In genomic region chr16:56610572-56610971, GRCm38 (mm10) we compare ENCODE assay signal across 26 mouse cellular contexts.
A peak's percentile ranks its signal among the peaks of the same experiment; 100 is the strongest.
DNase-seq lines count a peak whose midpoint lies in the region; ATAC-seq and TF ChIP-seq lines count a peak whose summit lies in the region.
"Had no signal": no experiment of that assay in that cellular context is flagged by ENCODE, and none has a peak within 500 bp of the region (broad histone marks: within the 10 kb centered on the region; RNA-seq: fewer than 3 reads in every experiment).

No protein-coding gene starts in this region.

- dilution Hi-C loops in CH12.LX (cut with MboI; ENCODE audit: extremely low pct_ligation_motif_present, extremely low pct_unique_long_range_greater_than_20kb, low sequenced_read_pairs) = no loop called here

- no peaks in the 10 kb centered on the region for H3K79me2 ChIP-seq in heart, adult 2 months (replicated peaks; ENCODE audit: control insufficient read depth, insufficient read depth, low read length)
- H3K79me2 ChIP-seq in CH12.LX (replicated peaks; ENCODE audit: control insufficient read depth, extremely low read depth, insufficient read depth, poor library complexity, severe bottlenecking) = no peaks in the 10 kb centered on the region

- H3K4me1 ChIP-seq in heart, adult 2 months (ENCODE audit: control insufficient read depth, insufficient read depth, low read length) = no peaks in the 10 kb centered on the region; the same call in none of the 2 replicates
- no peaks in the 10 kb centered on the region; the same call in 1 of the 2 replicates for H3K4me1 ChIP-seq in heart, embryonic 12.5 days (replicated peaks)
- H3K4me1 ChIP-seq in CH12.LX (ENCODE audit: control insufficient read depth in 1 of 2, insufficient read depth in 2 of 2) = peaks cover 2% of the 10 kb centered on the region in 2 experiments; a peak in 1 of 4 replicates
- H3K4me1 ChIP-seq in testis, adult 2 months (ENCODE audit: control insufficient read depth, insufficient read depth, low read length) = peaks cover 2% of the 10 kb centered on the region; the same call in 1 of the 2 replicates
- H3K4me1 ChIP-seq: embryonic facial prominence, embryonic 13.5 days; hindbrain, embryonic 13.5 days; limb, embryonic 10.5 days; limb, embryonic 15.5 days; liver, embryonic 15.5 days; neural tube, embryonic 15.5 days had no signal

- no peak overlapping the region for H3K4me3 ChIP-seq in heart, adult 2 months
- H3K4me3 ChIP-seq in heart, embryonic 12.5 days = no peak overlapping the region
- H3K4me3 ChIP-seq in CH12.LX (replicated peaks in 1 of 3; ENCODE audit: low read depth in 2 of 3, low read length in 2 of 3, poor library complexity in 1 of 3) = no peak overlapping the region
- H3K4me3 ChIP-seq in testis, adult 2 months (ENCODE audit: control insufficient read depth, low read depth, low read length) = no peak overlapping the region
- H3K4me3 ChIP-seq: embryonic facial prominence, embryonic 13.5 days; hindbrain, embryonic 13.5 days; limb, embryonic 10.5 days; limb, embryonic 15.5 days; liver, embryonic 15.5 days; midbrain, embryonic 13.5 days; neural tube, embryonic 15.5 days had no signal

- no peak for TF ChIP-seq CTCF in heart, adult 2 months (IDR thresholded peaks at IDR 0.05)
- TF ChIP-seq CTCF in CH12.LX (conservative IDR thresholded peaks at IDR 0.05 in 1 of 2, IDR thresholded peaks at IDR 0.05 in 1 of 2; ENCODE audit: low read depth in 2 of 2, low read length in 2 of 2) = no peak
- no peak for TF ChIP-seq CTCF in testis, adult 2 months (IDR thresholded peaks at IDR 0.05; ENCODE audit: control insufficient read depth, insufficient read depth, insufficient replicate concordance, low read depth, low read length)

- H3K27ac ChIP-seq in heart, adult 2 months = no peak overlapping the region
- no peak overlapping the region for H3K27ac ChIP-seq in heart, embryonic 12.5 days (ENCODE audit: poor library complexity, severe bottlenecking)
- no peak overlapping the region for H3K27ac ChIP-seq in CH12.LX (ENCODE audit: insufficient read depth, low read depth)
- peak overlapping the region; percentile 79 for H3K27ac ChIP-seq in testis, adult 2 months (ENCODE audit: control insufficient read depth, insufficient read depth, low read depth, low read length)
- H3K27ac ChIP-seq: embryonic facial prominence, embryonic 13.5 days; hindbrain, embryonic 13.5 days; limb, embryonic 10.5 days; limb, embryonic 15.5 days; liver, embryonic 15.5 days; midbrain, embryonic 13.5 days; neural tube, embryonic 15.5 days had no signal

- H3K9me3 ChIP-seq in heart, embryonic 12.5 days (replicated peaks) = no peaks in the 10 kb centered on the region
- no peaks in the 10 kb centered on the region for H3K9me3 ChIP-seq in CH12.LX (replicated peaks; ENCODE audit: low read length)
- H3K9me3 ChIP-seq: embryonic facial prominence, embryonic 13.5 days; hindbrain, embryonic 13.5 days; limb, embryonic 10.5 days; limb, embryonic 15.5 days; liver, embryonic 15.5 days; midbrain, embryonic 13.5 days; neural tube, embryonic 15.5 days had no signal

- no peak for TF ChIP-seq POLR2A in heart, adult 2 months (IDR thresholded peaks at IDR 0.05; ENCODE audit: insufficient read depth, low read depth, low read length)
- no peak for TF ChIP-seq POLR2A in CH12.LX (IDR thresholded peaks at IDR 0.05; ENCODE audit: low read depth, low read length)
- no peak for TF ChIP-seq POLR2A in testis, adult 2 months (IDR thresholded peaks at IDR 0.05; ENCODE audit: control insufficient read depth, low read depth, low read length)

- peak; percentile 92 for DNase-seq in heart, adult 11 months
- DNase-seq in heart, adult 2 months = no peak
- peak; percentile 4 to 13 for DNase-seq in heart, postnatal 36 days
- DNase-seq in CH12.LX (ENCODE audit: extremely low read depth) = no peak
- no peak for DNase-seq in urinary bladder, postnatal 10 days (ENCODE audit: low spot score)
- DNase-seq: adrenal gland, postnatal 25 days; cerebellum, adult 18-20 months; cerebellum, postnatal 10 days; forebrain, postnatal 0 days; kidney, postnatal 14 days; layer of hippocampus, adult 9-11 months; lung, embryonic 14.5 days; lung, postnatal 36 days; right cerebral cortex, postnatal 25 days; spleen, adult 18-20 months; thymus, postnatal 4 days had no signal

- H3K4me2 ChIP-seq in heart, embryonic 12.5 days = no peak overlapping the region
- peak overlapping the region; percentile 4; the same call in 1 of the 2 replicates for H3K4me2 ChIP-seq in CH12.LX (ENCODE audit: insufficient read depth, low read depth, poor library complexity, severe bottlenecking)
- H3K4me2 ChIP-seq: embryonic facial prominence, embryonic 13.5 days; hindbrain, embryonic 13.5 days; limb, embryonic 15.5 days; liver, embryonic 15.5 days; lung, embryonic 14.5 days; midbrain, embryonic 13.5 days; neural tube, embryonic 15.5 days had no signal

- no peaks in the 10 kb centered on the region for H3K27me3 ChIP-seq in heart, adult 2 months (ENCODE audit: control insufficient read depth, insufficient read depth, low read length)
- H3K27me3 ChIP-seq in heart, embryonic 12.5 days (replicated peaks) = no peaks in the 10 kb centered on the region
- no peaks in the 10 kb centered on the region for H3K27me3 ChIP-seq in CH12.LX (replicated peaks)
- H3K27me3 ChIP-seq in testis, adult 2 months (ENCODE audit: control insufficient read depth, insufficient read depth, low read length) = no peaks in the 10 kb centered on the region
- H3K27me3 ChIP-seq: embryonic facial prominence, embryonic 13.5 days; hindbrain, embryonic 13.5 days; limb, embryonic 15.5 days; liver, embryonic 15.5 days; midbrain, embryonic 13.5 days; neural tube, embryonic 15.5 days had no signal

- in situ Hi-C loops in CH12.LX (cut with MboI; ENCODE audit: low pct_ligation_motif_present, low pct_unique_long_range_greater_than_20kb, low sequenced_read_pairs) = no loop called here

- no peak overlapping the region for H3K9ac ChIP-seq in heart, adult 2 months (ENCODE audit: low read depth, low read length)
- H3K9ac ChIP-seq in heart, embryonic 12.5 days = no peak overlapping the region
- no peak overlapping the region for H3K9ac ChIP-seq in CH12.LX (ENCODE audit: insufficient read depth, low read depth)
- H3K9ac ChIP-seq: embryonic facial prominence, embryonic 13.5 days; forebrain, postnatal 0 days; hindbrain, embryonic 13.5 days; limb, embryonic 15.5 days; liver, embryonic 15.5 days; lung, embryonic 14.5 days; midbrain, embryonic 13.5 days; neural tube, embryonic 15.5 days had no signal

- WGBS in heart, adult 2 months = 61% methylated on average over 8 of the region's 8 CpGs
- 72% methylated on average over 8 of the region's 8 CpGs for WGBS in heart, embryonic 12.5 days

- intact Hi-C loops in heart, adult 2 months (cut with DNase I) = no loop called here
- intact Hi-C loops in heart, postnatal 36 days (cut with DNase I) = no loop called here

- no peaks in the 10 kb centered on the region for H3K36me3 ChIP-seq in heart, adult 2 months (ENCODE audit: control insufficient read depth, insufficient read depth, low read length)
- H3K36me3 ChIP-seq in heart, embryonic 12.5 days = no peaks in the 10 kb centered on the region
- H3K36me3 ChIP-seq in CH12.LX (replicated peaks in 1 of 2; ENCODE audit: control insufficient read depth in 1 of 2, insufficient read depth in 1 of 2, low read length in 1 of 2) = no peaks in the 10 kb centered on the region
- H3K36me3 ChIP-seq in testis, adult 2 months (ENCODE audit: control insufficient read depth, insufficient read depth, low read length) = no peaks in the 10 kb centered on the region
- H3K36me3 ChIP-seq: embryonic facial prominence, embryonic 13.5 days; hindbrain, embryonic 13.5 days; limb, embryonic 10.5 days; limb, embryonic 15.5 days; liver, embryonic 15.5 days; midbrain, embryonic 13.5 days; neural tube, embryonic 15.5 days had no signal

- ATAC-seq in heart, embryonic 12.5 days (ENCODE audit: insufficient number of reproducible peaks, low FRiP score) = no peak
- ATAC-seq: forebrain, postnatal 0 days; intestine, postnatal 0 days; midbrain, embryonic 13.5 days had no signal

- no peak for TF ChIP-seq RAD21 in CH12.LX (IDR thresholded peaks at IDR 0.05; ENCODE audit: low read depth, low read length)

- no peak for TF ChIP-seq EP300 in heart, adult 2 months (IDR thresholded peaks at IDR 0.05; ENCODE audit: insufficient read depth, low read depth, low read length)
- no peak for TF ChIP-seq EP300 in CH12.LX (IDR thresholded peaks at IDR 0.05; ENCODE audit: low read length)

TF ChIP-seq in CH12.LX, 34 proteins besides CTCF, POLR2A, EP300 and RAD21:
- TF ChIP-seq MAX (IDR thresholded peaks at IDR 0.05; ENCODE audit: low read length) = no peak
- TF ChIP-seq MYC (IDR thresholded peaks at IDR 0.05; ENCODE audit: low read depth, low read length) = no peak
- no peak for TF ChIP-seq SMC3 (IDR thresholded peaks at IDR 0.05; ENCODE audit: low read depth, low read length)
- no peak for TF ChIP-seq SIN3A (IDR thresholded peaks at IDR 0.05; ENCODE audit: low read length)
- no peak for TF ChIP-seq USF1 (IDR thresholded peaks at IDR 0.05; ENCODE audit: low read depth, low read length)
- TF ChIP-seq CHD1 (IDR thresholded peaks at IDR 0.05; ENCODE audit: low read depth, low read length) = no peak
- no peak for TF ChIP-seq POLR2AphosphoS2 (IDR thresholded peaks at IDR 0.05; ENCODE audit: low read depth, low read length)
- TF ChIP-seq NELFE (IDR thresholded peaks at IDR 0.05; ENCODE audit: low read depth, low read length) = no peak
- TF ChIP-seq JUN (IDR thresholded peaks at IDR 0.05; ENCODE audit: insufficient read depth, low read depth, low read length) = no peak
- no peak for TF ChIP-seq UBTF (IDR thresholded peaks at IDR 0.05; ENCODE audit: low read depth, low read length)
- no peak for TF ChIP-seq ZC3H11A (IDR thresholded peaks at IDR 0.05; ENCODE audit: low read depth, low read length)
- TF ChIP-seq RCOR1 (conservative IDR thresholded peaks at IDR 0.05; ENCODE audit: low read depth, low read length) = no peak
- no peak for TF ChIP-seq NRF1 (IDR thresholded peaks at IDR 0.05; ENCODE audit: low read depth, low read length)
- TF ChIP-seq MAFK (IDR thresholded peaks at IDR 0.05; ENCODE audit: insufficient replicate concordance, low read length) = no peak
- TF ChIP-seq ETS1 (conservative IDR thresholded peaks at IDR 0.05; ENCODE audit: low read depth, low read length) = no peak
- TF ChIP-seq PAX5 (IDR thresholded peaks at IDR 0.05; ENCODE audit: low read length) = no peak
- no peak for TF ChIP-seq USF2 (conservative IDR thresholded peaks at IDR 0.05; ENCODE audit: low read depth, low read length)
TF ChIP-seq in CH12.LX: peak in this region for 0.

Comparison
In these comparisons a context has a peak if more than half of its experiments do, and no peak if none do; other contexts are left out.
1. DNase-seq: peak in heart, adult 11 months (single experiment) and heart, postnatal 36 days (2 of 2); none in heart, adult 2 months (0 of 2), CH12.LX (single experiment) and urinary bladder, postnatal 10 days (single experiment).